Mouse (Mus musculus): ENCODE measurements around the gene Klrb1c. TPM values are rescaled to one million over a fixed set of nuclear protein-coding genes. Genes with fewer than 3 reads are reported as not detected.
"Not testable (repeated sequence)": the region's sequence is repeated elsewhere in the genome, so short reads cannot be mapped to it uniquely, and the experiment has no call there.

Klrb1c gene
- polyA plus RNA-seq, 1 experiment from 2014 or later, result 0.78 TPM

DNA sequence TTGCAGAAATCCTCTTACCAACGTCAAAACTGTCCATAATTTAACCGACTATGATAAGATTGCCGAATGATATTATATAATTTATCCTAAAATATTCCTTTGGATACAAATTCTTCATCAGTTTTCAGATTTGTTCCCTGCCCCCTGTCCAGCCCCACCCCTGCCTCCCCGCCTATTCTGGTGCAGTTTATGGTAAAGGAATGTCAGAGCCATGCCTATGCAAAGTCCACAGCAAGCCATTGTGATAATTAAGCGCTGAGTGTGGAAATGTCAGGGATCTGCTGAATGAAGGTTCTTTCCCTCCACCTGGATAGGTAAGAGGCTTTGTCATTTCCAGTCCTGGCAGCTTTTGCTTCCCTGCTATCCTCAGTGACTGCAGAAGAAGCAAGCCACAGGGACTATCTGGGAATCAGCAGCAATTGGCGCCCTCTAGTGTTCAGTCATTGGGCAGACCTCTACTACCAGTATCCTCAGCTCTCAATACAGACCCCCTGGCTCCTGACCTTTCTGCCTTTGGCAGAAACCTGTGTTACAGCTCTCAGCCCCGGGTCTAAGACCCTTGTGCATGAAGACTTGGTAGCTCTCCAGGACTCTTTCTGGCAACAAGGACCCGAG is 35.3 kb downstream of the Klrb1c start:
- not testable (repeated sequence) for H3K27me3 ChIP-seq (ENCODE audit: control insufficient read depth, insufficient read depth, low read depth, low read length); H3K36me3 ChIP-seq (ENCODE audit: control insufficient read depth, insufficient read depth); H3K4me3 ChIP-seq (ENCODE audit: low read depth, low read length); H3K27ac ChIP-seq (ENCODE audit: low read length); H3K9ac ChIP-seq (ENCODE audit: low read depth, low read length); H3K9me3 ChIP-seq (replicated peaks; ENCODE audit: control insufficient read depth, low read length); H3K4me1 ChIP-seq (ENCODE audit: control insufficient read depth, low read depth, low read length)
- peak overlapping the region; percentile 32; the same call in 1 of the 2 replicates for H3K4me2 ChIP-seq (ENCODE audit: low read depth, low read length)
- 29% methylated on average over 8 of the region's 8 CpGs for WGBS (ENCODE audit: insufficient replicate concordance)
- ATAC-seq (ENCODE audit: low read depth), result peak; percentile 68

DNA sequence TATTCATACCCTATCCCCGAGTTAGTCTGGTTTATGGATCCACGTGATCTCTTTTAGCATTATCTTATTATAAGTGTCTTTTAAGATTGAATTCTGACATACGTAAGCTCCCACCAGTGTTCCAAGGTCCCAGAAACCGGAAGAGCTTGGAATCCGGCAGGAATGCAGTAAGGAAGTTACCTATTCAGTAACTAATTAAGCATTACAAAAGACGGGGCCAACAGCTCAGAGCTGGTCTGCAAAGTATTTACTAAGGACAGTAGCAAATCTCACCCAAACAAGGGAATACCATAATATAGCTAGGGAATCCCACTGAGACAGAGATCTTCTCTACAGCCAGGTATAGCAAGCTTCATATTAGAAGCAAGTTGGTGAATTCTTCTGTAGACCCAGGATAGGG is 42.0 kb downstream of the Klrb1c start:
- not testable (repeated sequence) for ATAC-seq (ENCODE audit: low read depth)

DNA sequence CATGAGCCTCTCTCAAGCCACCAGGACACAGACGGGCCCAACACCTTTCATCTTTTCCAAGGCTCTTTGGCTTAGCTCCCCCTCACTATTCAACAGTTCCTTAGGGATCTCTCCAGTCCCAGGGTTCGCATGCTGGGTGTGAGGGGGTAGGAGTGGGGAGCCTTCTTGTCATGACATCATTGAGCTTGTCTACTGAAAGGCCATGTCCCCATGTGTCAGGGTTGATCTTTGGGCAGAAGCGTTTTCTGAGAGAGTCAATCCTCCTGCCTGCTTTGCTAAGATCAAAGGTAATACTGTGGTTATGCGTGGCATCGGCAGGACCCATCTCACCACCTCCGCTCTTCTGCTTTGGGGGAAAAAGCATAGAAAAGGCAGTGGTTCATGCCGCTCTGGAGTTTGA is 51.6 kb downstream of the Klrb1c start:
- Histone ChIP-seq H3K27me3 (ENCODE audit: control insufficient read depth, insufficient read depth, low read depth, low read length) (no peaks in the 10 kb centered on the region), H3K36me3 (ENCODE audit: control insufficient read depth, insufficient read depth) (no peaks in the 10 kb centered on the region), H3K27ac (ENCODE audit: low read length) (no peak overlapping the region), H3K4me1 (ENCODE audit: control insufficient read depth, low read depth, low read length) (no peaks in the 10 kb centered on the region), H3K4me3 (ENCODE audit: low read depth, low read length) (no peak overlapping the region), H3K4me2 (ENCODE audit: low read depth, low read length) (no peak overlapping the region), H3K9ac (ENCODE audit: low read depth, low read length) (no peak overlapping the region), H3K9me3 (replicated peaks; ENCODE audit: control insufficient read depth, low read length) (no peaks in the 10 kb centered on the region)
- no peak for ATAC-seq (ENCODE audit: low read depth)
- WGBS (ENCODE audit: insufficient replicate concordance), result 68% methylated on average over 7 of the region's 7 CpGs

More for the DNA sequence above, 42.0 kb downstream of the Klrb1c start:
- H3K27ac ChIP-seq (ENCODE audit: low read length); H3K4me3 ChIP-seq (ENCODE audit: low read depth, low read length); H3K27me3 ChIP-seq (ENCODE audit: control insufficient read depth, insufficient read depth, low read depth, low read length); H3K9ac ChIP-seq (ENCODE audit: low read depth, low read length); H3K4me2 ChIP-seq (ENCODE audit: low read depth, low read length); H3K9me3 ChIP-seq (replicated peaks; ENCODE audit: control insufficient read depth, low read length); H3K36me3 ChIP-seq (ENCODE audit: control insufficient read depth, insufficient read depth); H3K4me1 ChIP-seq (ENCODE audit: control insufficient read depth, low read depth, low read length): not testable (repeated sequence)
- 60% methylated on average over 6 of the region's 6 CpGs for WGBS (ENCODE audit: insufficient replicate concordance)

DNA sequence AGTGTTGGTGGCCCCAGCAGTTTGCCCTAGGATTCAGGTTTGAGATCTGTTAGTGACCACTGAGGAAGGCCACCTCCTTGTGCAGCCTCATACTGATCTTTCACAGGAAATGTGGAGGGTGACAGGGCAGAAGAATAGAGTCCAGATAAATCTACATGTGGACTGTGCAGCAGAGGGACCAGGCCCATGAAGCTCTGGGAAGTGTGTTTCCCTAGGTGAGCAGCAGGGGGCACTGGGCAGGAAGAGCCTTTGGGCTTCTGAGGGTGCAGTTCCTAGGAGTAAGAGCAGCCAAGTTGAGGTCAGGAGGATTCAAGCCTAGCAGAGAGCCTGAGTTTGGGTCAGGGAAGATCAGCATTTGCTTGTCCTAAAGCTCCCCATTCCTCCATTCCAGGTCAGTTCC is 52.9 kb downstream of the Klrb1c start:
- Histone ChIP-seq H3K4me1 (ENCODE audit: control insufficient read depth, low read depth, low read length) (no peaks in the 10 kb centered on the region), H3K9me3 (replicated peaks; ENCODE audit: control insufficient read depth, low read length) (no peaks in the 10 kb centered on the region), H3K27me3 (ENCODE audit: control insufficient read depth, insufficient read depth, low read depth, low read length) (no peaks in the 10 kb centered on the region), H3K4me3 (ENCODE audit: low read depth, low read length) (no peak overlapping the region), H3K4me2 (ENCODE audit: low read depth, low read length) (no peak overlapping the region), H3K36me3 (ENCODE audit: control insufficient read depth, insufficient read depth) (no peaks in the 10 kb centered on the region), H3K9ac (ENCODE audit: low read depth, low read length) (no peak overlapping the region), H3K27ac (ENCODE audit: low read length) (no peak overlapping the region)
- ATAC-seq (ENCODE audit: low read depth), result no peak

DNA sequence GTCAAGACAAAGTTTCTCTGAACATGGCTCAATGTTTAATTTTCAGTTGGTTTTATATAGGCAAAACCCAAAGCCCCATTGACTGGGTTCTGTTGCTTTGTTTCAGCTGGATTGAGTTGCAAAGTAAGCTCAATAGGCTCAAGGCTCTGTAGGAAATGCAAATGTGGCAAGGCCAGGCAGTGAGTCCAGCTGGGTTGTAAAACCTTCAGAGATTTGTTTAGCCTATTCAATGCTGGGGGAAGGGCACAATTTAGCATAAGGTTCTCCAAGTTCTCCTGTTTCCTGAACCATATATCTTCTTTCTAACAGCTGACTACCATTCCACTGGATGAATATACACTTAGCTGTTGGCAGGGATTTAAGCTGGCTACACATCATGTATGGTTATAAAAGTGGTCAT is 54.1 kb downstream of the Klrb1c start:
- H3K9ac ChIP-seq (ENCODE audit: low read depth, low read length), result no peak overlapping the region
- H3K4me2 ChIP-seq (ENCODE audit: low read depth, low read length), result no peak overlapping the region
- H3K9me3 ChIP-seq (replicated peaks; ENCODE audit: control insufficient read depth, low read length), result no peaks in the 10 kb centered on the region
- no peak for ATAC-seq (ENCODE audit: low read depth)
- no peak overlapping the region for H3K4me3 ChIP-seq (ENCODE audit: low read depth, low read length)
- H3K27me3 ChIP-seq (ENCODE audit: control insufficient read depth, insufficient read depth, low read depth, low read length), result no peaks in the 10 kb centered on the region
- H3K36me3 ChIP-seq (ENCODE audit: control insufficient read depth, insufficient read depth), result no peaks in the 10 kb centered on the region
- H3K4me1 ChIP-seq (ENCODE audit: control insufficient read depth, low read depth, low read length), result no peaks in the 10 kb centered on the region
- no peak overlapping the region for H3K27ac ChIP-seq (ENCODE audit: low read length)

DNA sequence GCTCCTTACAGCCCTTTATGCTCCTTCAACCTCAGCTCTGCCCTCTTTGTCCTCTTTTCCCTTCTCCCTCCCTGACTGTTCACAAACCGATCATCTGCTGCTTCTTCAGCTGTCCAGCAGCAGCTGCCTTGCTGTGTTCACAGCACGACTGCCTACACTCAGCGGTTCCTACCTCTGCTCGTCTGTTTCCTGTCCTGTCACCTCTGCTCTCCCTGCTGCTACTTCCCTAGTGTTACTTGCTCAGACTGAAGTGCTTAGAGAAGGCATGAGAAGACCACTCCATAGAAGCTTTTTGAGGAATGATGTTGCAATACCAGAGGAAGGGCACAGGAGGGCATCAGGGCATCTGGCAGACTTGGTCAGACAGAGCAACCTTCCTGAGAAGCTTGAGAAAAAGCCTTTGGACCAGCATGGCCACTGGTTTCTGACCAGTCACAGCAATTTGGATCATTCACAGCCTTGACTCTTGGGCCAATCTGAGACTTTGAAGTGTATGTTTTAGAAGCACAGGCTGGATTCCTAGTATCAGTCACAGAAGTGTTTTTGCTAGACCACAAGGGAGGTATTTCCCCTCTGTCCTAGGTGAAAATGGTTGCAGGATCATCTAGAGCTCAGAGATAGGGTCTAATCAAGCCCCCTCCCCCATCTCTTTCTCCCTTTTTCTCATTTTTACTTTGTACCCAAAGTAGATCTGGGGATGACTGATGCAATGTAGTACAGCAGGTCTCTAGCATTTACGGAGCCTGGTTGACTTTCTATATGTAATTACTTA is 54.9 kb downstream of the Klrb1c start:
- H3K9ac ChIP-seq (ENCODE audit: low read depth, low read length), result no peak overlapping the region
- H3K4me3 ChIP-seq (ENCODE audit: low read depth, low read length), result no peak overlapping the region
- no peaks in the 10 kb centered on the region for H3K36me3 ChIP-seq (ENCODE audit: control insufficient read depth, insufficient read depth)
- no peaks in the 10 kb centered on the region for H3K4me1 ChIP-seq (ENCODE audit: control insufficient read depth, low read depth, low read length)
- no peak overlapping the region for H3K4me2 ChIP-seq (ENCODE audit: low read depth, low read length)
- ATAC-seq (ENCODE audit: low read depth), result no peak
- H3K27ac ChIP-seq (ENCODE audit: low read length), result no peak overlapping the region
- H3K27me3 ChIP-seq (ENCODE audit: control insufficient read depth, insufficient read depth, low read depth, low read length), result no peaks in the 10 kb centered on the region
- WGBS (ENCODE audit: insufficient replicate concordance), result 24% methylated on average over 5 of the region's 5 CpGs
- no peaks in the 10 kb centered on the region for H3K9me3 ChIP-seq (replicated peaks; ENCODE audit: control insufficient read depth, low read length)

DNA sequence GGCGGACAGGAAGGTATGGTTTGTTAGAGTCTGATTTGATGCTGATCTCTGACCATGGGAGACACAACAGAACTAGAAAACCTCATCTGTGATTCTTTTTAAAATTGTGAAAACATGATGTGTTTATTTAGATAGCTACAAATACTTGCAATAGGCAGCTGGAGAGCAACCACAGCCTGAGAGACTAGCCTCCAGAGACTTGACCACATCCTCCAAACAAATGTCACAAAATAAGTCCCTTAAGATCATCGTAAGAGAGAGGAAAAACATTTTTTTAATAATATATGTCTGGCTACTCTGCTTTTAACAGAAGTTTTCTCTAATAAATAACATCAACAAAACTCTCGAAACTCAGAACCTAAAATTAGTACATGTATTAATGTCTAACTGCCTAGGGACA is 57.0 kb downstream of the Klrb1c start:
- Histone ChIP-seq H3K4me2 (ENCODE audit: low read depth, low read length) (no peak overlapping the region), H3K27me3 (ENCODE audit: control insufficient read depth, insufficient read depth, low read depth, low read length) (no peaks in the 10 kb centered on the region), H3K9me3 (replicated peaks; ENCODE audit: control insufficient read depth, low read length) (no peaks in the 10 kb centered on the region), H3K4me1 (ENCODE audit: control insufficient read depth, low read depth, low read length) (no peaks in the 10 kb centered on the region), H3K4me3 (ENCODE audit: low read depth, low read length) (no peak overlapping the region), H3K36me3 (ENCODE audit: control insufficient read depth, insufficient read depth) (no peaks in the 10 kb centered on the region), H3K27ac (ENCODE audit: low read length) (no peak overlapping the region), H3K9ac (ENCODE audit: low read depth, low read length) (no peak overlapping the region)
- ATAC-seq (ENCODE audit: low read depth), result no peak
- 47% methylated on average over 3 of the region's 3 CpGs for WGBS (ENCODE audit: insufficient replicate concordance)

Other genes with a start within 250 kb of the Klrb1c start
- 47.2 and 49.7 TPM in 2 replicates for gene A2ml1, start 207.6 kb downstream of the Klrb1c start, polyA plus RNA-seq (2015; fragmentation: Nextera tagmentation; extraction: Ambion mirVana)
- gene Klrb1a, start 165.7 kb downstream of the Klrb1c start, polyA plus RNA-seq (2015; fragmentation: Nextera tagmentation; extraction: Ambion mirVana), result 0.24 and 0.27 TPM in 2 replicates
- gene Clec2h, start 126.8 kb downstream of the Klrb1c start, polyA plus RNA-seq (2015; fragmentation: Nextera tagmentation; extraction: Ambion mirVana), result 0.09 and 0.28 TPM in 2 replicates
- gene Klrb1, start 66.2 kb downstream of the Klrb1c start, polyA plus RNA-seq (2015; fragmentation: Nextera tagmentation; extraction: Ambion mirVana), result not detected in 2 replicates
- 0.20 TPM in 1 of 2 replicates, not detected in the other for gene Gm44511, start 37.1 kb upstream of the Klrb1c start, polyA plus RNA-seq (2015; fragmentation: Nextera tagmentation; extraction: Ambion mirVana)
- gene Klrb1b, start 37.1 kb upstream of the Klrb1c start, polyA plus RNA-seq (2015; fragmentation: Nextera tagmentation; extraction: Ambion mirVana), result 0.23 and 0.46 TPM in 2 replicates
- 0.21 and 0.30 TPM in 2 replicates for gene Clec2i, start 98.4 kb upstream of the Klrb1c start, polyA plus RNA-seq (2015; fragmentation: Nextera tagmentation; extraction: Ambion mirVana)
- 6.3 and 6.6 TPM in 2 replicates for gene BC035044, start 101.9 kb upstream of the Klrb1c start, polyA plus RNA-seq (2015; fragmentation: Nextera tagmentation; extraction: Ambion mirVana)
- not detected in 2 replicates for gene Clec2g, start 145.2 kb upstream of the Klrb1c start, polyA plus RNA-seq (2015; fragmentation: Nextera tagmentation; extraction: Ambion mirVana)